Mouse (Mus musculus) heart, embryonic 16.5 days (tissue): Measurements from ENCODE around the gene Pdcd6ip. TPM values are rescaled to one million over a fixed set of nuclear protein-coding genes. Genes with fewer than 3 reads are reported as not detected.

Source experiments
- ATAC-seq: fragments of 200-750 bp; cut with Nextera tagmentation; replicated peaks from 2 replicates; pipeline ENCODE4 v1.8.0; 2017; ENCODE audit warnings: moderate number of reproducible peaks; ENCODE audit not compliant: insufficient read depth, low FRiP score; ENCODE audit errors: extremely low read depth
- H3K27ac ChIP-seq: fragments of 300-500 bp; sonication (generic); 2 replicates; pipeline ENCODE4 v1.5.1; 2014; ENCODE audit warnings: mild to moderate bottlenecking, low read length, control low read depth, moderate library complexity
- H3K27me3 ChIP-seq: fragments of 300-500 bp; sonication (generic); 2 replicates; pipeline ENCODE4 v1.6.1; 2014; ENCODE audit warnings: low read length, mixed read lengths; ENCODE audit not compliant: control insufficient read depth, insufficient read depth
- H3K36me3 ChIP-seq: fragments of 300-500 bp; sonication (generic); 2 replicates; pipeline ENCODE4 v1.6.1; 2014; ENCODE audit not compliant: control insufficient read depth, insufficient read depth
- H3K4me1 ChIP-seq: fragments of 300-500 bp; sonication (generic); 2 replicates; pipeline ENCODE4 v1.6.1; 2014; ENCODE audit warnings: low read length, mixed read lengths; ENCODE audit not compliant: control insufficient read depth, insufficient read depth
- H3K4me2 ChIP-seq: fragments of 300-500 bp; sonication (generic); 2 replicates; pipeline ENCODE4 v1.6.1; 2014; ENCODE audit warnings: low read depth, mild to moderate bottlenecking, control low read depth, low read length
- H3K4me3 ChIP-seq: fragments of 300-500 bp; sonication (generic); 2 replicates; pipeline ENCODE4 v1.5.1; 2014; ENCODE audit warnings: mild to moderate bottlenecking, control low read depth, low read length
- H3K9ac ChIP-seq: fragments of 300-500 bp; sonication (generic); 2 replicates; pipeline ENCODE4 v1.6.1; 2014; ENCODE audit warnings: low read length, control low read depth
- H3K9me3 ChIP-seq: fragments of 300-500 bp; sonication (generic); replicated peaks from 2 replicates; pipeline ENCODE4 v1.6.1; 2016; ENCODE audit warnings: low read length; ENCODE audit not compliant: control insufficient read depth
- WGBS: fragments of 180-500 bp; shearing (Covaris S2); extraction: QIAGEN DNeasy Blood & Tissue Kit; methylation state at CpG from one replicate; pipeline ENCODE4 v1.1.7; 2014; 5-methylcytosine and 5-hydroxymethylcytosine counted together
- polyA plus RNA-seq: library from polyadenylated mRNA; unstranded; fragments of >200 nt; fragmentation: Nextera tagmentation; extraction: Ambion mirVana; gene quantifications from 2 replicates; pipeline ENCODE4 v1.2.1, GENCODE M21; 2015

Gene Pdcd6ip
- polyA plus RNA-seq, 1 experiment from 2014 or later: 70.3 TPM

- Histone ChIP-seq H3K9ac (no peak overlapping the region), H3K36me3 (no peaks in the 10 kb centered on the region), H3K4me3 (no peak overlapping the region), H3K4me2 (no peak overlapping the region), H3K4me1 (no peaks in the 10 kb centered on the region), H3K9me3 (no peaks in the 10 kb centered on the region; the same call in 1 of the 2 replicates), H3K27ac (no peak overlapping the region), H3K27me3 (no peaks in the 10 kb centered on the region)
- no peak for ATAC-seq
- WGBS: 70% methylated on average over 6 of the region's 6 CpGs
Observed at GRCm38 (mm10) chr9:113624086-113624485, 84.0 kb downstream of the Pdcd6ip start.

DNA sequence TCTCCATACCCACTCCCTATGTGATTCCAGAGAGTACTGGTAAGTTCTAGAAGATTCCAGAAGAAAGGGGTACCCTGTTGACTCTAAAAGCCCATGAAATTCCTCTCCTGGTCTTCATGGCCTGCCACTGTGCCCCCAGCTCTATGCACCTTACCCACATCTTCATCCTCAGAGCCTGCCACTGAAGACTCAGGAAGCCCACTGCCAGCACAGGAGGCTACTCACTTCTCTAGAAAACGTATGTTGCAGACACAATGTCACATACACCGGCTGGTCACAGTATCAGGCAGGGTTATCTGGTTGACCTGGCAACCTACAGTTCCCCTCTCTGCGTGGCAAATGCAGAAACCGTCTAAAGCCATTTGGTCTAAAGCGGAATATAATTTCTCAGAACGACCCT, 91.0 kb downstream of the Pdcd6ip start:
- Histone ChIP-seq H3K9ac (no peak overlapping the region), H3K4me1 (no peaks in the 10 kb centered on the region), H3K27ac (no peak overlapping the region), H3K36me3 (no peaks in the 10 kb centered on the region), H3K4me3 (no peak overlapping the region), H3K4me2 (no peak overlapping the region), H3K27me3 (no peaks in the 10 kb centered on the region), H3K9me3 (no peaks in the 10 kb centered on the region)
- 59% methylated on average over 6 of the region's 6 CpGs for WGBS
- ATAC-seq: no peak

- Histone ChIP-seq H3K4me2 (no peak overlapping the region), H3K9ac (no peak overlapping the region), H3K9me3 (no peaks in the 10 kb centered on the region), H3K4me1 (no peaks in the 10 kb centered on the region), H3K27ac (no peak overlapping the region), H3K27me3 (no peaks in the 10 kb centered on the region), H3K36me3 (no peaks in the 10 kb centered on the region), H3K4me3 (no peak overlapping the region)
- ATAC-seq: no peak
- 44% methylated on average over 7 of the region's 7 CpGs for WGBS
Observed at GRCm38 (mm10) chr9:113610776-113611175, 97.3 kb downstream of the Pdcd6ip start.

DNA sequence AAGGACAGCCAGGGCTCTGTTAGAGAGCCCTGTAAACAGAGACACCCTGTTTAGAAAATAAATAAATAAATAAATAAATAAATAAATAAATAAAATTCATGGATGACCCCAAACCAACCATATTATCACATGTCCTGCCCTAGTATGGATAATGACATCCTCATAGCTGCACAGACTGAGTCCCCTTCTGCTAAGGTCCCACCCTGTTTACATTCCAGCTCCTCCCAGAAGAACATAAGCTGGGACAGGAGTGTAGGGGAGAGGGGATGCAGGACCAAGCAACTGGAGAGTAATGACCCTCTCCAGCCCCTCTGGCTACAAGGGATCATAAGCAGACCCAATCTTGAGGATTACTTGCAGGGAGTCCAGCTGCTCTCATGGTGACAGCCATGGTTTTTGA, 105.9 kb downstream of the Pdcd6ip start:
- Histone ChIP-seq H3K4me3 (no peak overlapping the region), H3K27ac (no peak overlapping the region), H3K9me3 (no peaks in the 10 kb centered on the region), H3K4me1 (no peaks in the 10 kb centered on the region), H3K27me3 (no peaks in the 10 kb centered on the region), H3K36me3 (no peaks in the 10 kb centered on the region), H3K9ac (no peak overlapping the region), H3K4me2 (no peak overlapping the region)
- ATAC-seq: no peak

Other genes with a start within 250 kb of the Pdcd6ip start
- gene Clasp2, start 33.2 kb upstream of the Pdcd6ip start, polyA plus RNA-seq: 21.0 and 23.2 TPM in 2 replicates
- 20.4 and 21.7 TPM in 2 replicates for gene Ubp1, start 222.7 kb upstream of the Pdcd6ip start, polyA plus RNA-seq